Mouse (Mus musculus) E14TG2a.4 (cell line): ENCODE measurements around the gene Cend1.

Experiments
- CTCF ChIP-seq: conservative IDR thresholded peaks from 2 replicates; pipeline ENCODE4 v1.5.1; 2014; ENCODE audit warnings: low read length
- POU5F1 ChIP-seq: IDR thresholded peaks from 2 replicates; pipeline ENCODE4 v1.6.1; 2014; ENCODE audit warnings: low read length, borderline replicate concordance

DNA sequence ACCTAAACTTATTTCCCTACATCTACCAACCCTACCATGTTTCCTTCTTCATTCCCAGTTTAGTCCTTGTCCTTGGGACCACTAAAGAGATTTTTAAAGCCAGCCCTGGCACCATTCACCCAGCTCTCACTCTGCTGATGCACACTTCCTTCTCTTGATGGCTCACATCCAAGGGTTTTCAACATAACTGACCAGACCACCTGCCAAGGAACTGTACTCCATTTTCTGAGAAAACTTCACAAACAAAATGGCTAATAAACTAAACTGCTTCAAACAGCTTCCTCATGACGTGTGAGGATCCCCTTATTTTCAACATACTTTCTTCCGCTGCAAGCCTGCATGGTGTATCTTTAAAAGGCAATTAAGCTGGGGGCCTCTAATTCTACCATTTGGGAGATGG, 24.3 kb upstream of the Cend1 start:
- TF ChIP-seq CTCF (no peak), POU5F1 (no peak)
